In genomic region chr1:173389431-173389830, GRCm38 (mm10) we compare ENCODE assay signal across 8 mouse cellular contexts. TPM values are rescaled to one million over a fixed set of nuclear protein-coding genes. Genes with fewer than 3 reads are reported as not detected.
A peak's percentile ranks its signal among the peaks of the same experiment; 100 is the strongest.
DNase-seq lines count a peak whose midpoint lies in the region; ATAC-seq lines count a peak whose summit lies in the region.

No protein-coding gene starts in this region.

- H3K4me3 ChIP-seq in forebrain, embryonic 13.5 days, result peak overlapping the region; percentile 39
- no peak overlapping the region for H3K4me3 ChIP-seq in limb, embryonic 11.5 days (ENCODE audit: low read depth, low read length)
- peak overlapping the region; percentile 47 for H3K4me3 ChIP-seq in neural tube, embryonic 15.5 days (replicated peaks)

- H3K27me3 ChIP-seq in forebrain, embryonic 13.5 days, result no peaks in the 10 kb centered on the region
- H3K27me3 ChIP-seq in limb, embryonic 11.5 days (ENCODE audit: control insufficient read depth, insufficient read depth, low read length), result no peaks in the 10 kb centered on the region
- no peaks in the 10 kb centered on the region for H3K27me3 ChIP-seq in neural tube, embryonic 15.5 days (replicated peaks)

- peak overlapping the region; percentile 51 for H3K4me2 ChIP-seq in forebrain, embryonic 13.5 days
- H3K4me2 ChIP-seq in limb, embryonic 11.5 days (ENCODE audit: low read depth, severe bottlenecking), result peak overlapping the region; percentile 18; the same call in 1 of the 2 replicates
- peak overlapping the region; percentile 54 for H3K4me2 ChIP-seq in neural tube, embryonic 15.5 days

- WGBS in forebrain, embryonic 13.5 days, result 8% methylated on average over 3 of the region's 3 CpGs
- 3% methylated on average over 3 of the region's 3 CpGs for WGBS in limb, embryonic 11.5 days
- WGBS in neural tube, embryonic 15.5 days, result 8% methylated on average over 3 of the region's 3 CpGs

- no peaks in the 10 kb centered on the region for H3K9me3 ChIP-seq in forebrain, embryonic 13.5 days (replicated peaks)
- no peaks in the 10 kb centered on the region for H3K9me3 ChIP-seq in limb, embryonic 11.5 days (ENCODE audit: control insufficient read depth, low read length)
- H3K9me3 ChIP-seq in neural tube, embryonic 15.5 days (replicated peaks), result no peaks in the 10 kb centered on the region

- H3K9ac ChIP-seq in forebrain, embryonic 13.5 days, result peak overlapping the region; percentile 41
- H3K9ac ChIP-seq in limb, embryonic 11.5 days (ENCODE audit: low read length), result no peak overlapping the region
- H3K9ac ChIP-seq in neural tube, embryonic 15.5 days (replicated peaks), result peak overlapping the region; percentile 56

- peak overlapping the region; percentile 88 for H3K27ac ChIP-seq in forebrain, embryonic 13.5 days
- H3K27ac ChIP-seq in limb, embryonic 11.5 days (replicated peaks; ENCODE audit: low read depth, low read length), result no peak overlapping the region
- peak overlapping the region; percentile 95 for H3K27ac ChIP-seq in neural tube, embryonic 15.5 days (replicated peaks)

- peak; percentile 50 for ATAC-seq in forebrain, embryonic 13.5 days
- no peak for ATAC-seq in limb, embryonic 11.5 days (ENCODE audit: insufficient number of reproducible peaks, low FRiP score, low TSS enrichment, low read depth)
- ATAC-seq in neural tube, embryonic 15.5 days (ENCODE audit: low FRiP score), result peak; percentile 67

- H3K36me3 ChIP-seq in forebrain, embryonic 13.5 days (ENCODE audit: poor library complexity, severe bottlenecking), result no peaks in the 10 kb centered on the region
- no peaks in the 10 kb centered on the region for H3K36me3 ChIP-seq in limb, embryonic 11.5 days (ENCODE audit: control insufficient read depth, insufficient read depth, low read length)
- H3K36me3 ChIP-seq in neural tube, embryonic 15.5 days, result no peaks in the 10 kb centered on the region

- peaks cover 22% of the 10 kb centered on the region for H3K4me1 ChIP-seq in forebrain, embryonic 13.5 days
- peaks cover 2% of the 10 kb centered on the region; the same call in 1 of the 2 replicates for H3K4me1 ChIP-seq in limb, embryonic 11.5 days (ENCODE audit: control insufficient read depth, insufficient read depth, low read length)
- H3K4me1 ChIP-seq in neural tube, embryonic 15.5 days, result peaks cover 22% of the 10 kb centered on the region

- peak; percentile 46 for DNase-seq in layer of hippocampus, adult 9-10 months (ENCODE audit: low spot score)
- no peak for DNase-seq in layer of hippocampus, adult 9-11 months
- DNase-seq in limb, embryonic 11.5 days (ENCODE audit: low spot score), result no peak
- DNase-seq in thymus, postnatal 25 days, result no peak
- DNase-seq in testis, postnatal 10 days (ENCODE audit: low spot score), result no peak
- no peak for DNase-seq in urinary bladder, postnatal 36 days (ENCODE audit: low spot score in 2 of 2)

RNA-seq across cellular contexts. Expression of gene Cadm3, which starts 21.9 kb away (rescaled TPM):
- polyA plus RNA-seq in forebrain, embryonic 13.5 days (2015; fragmentation: Nextera tagmentation; extraction: Ambion mirVana), result 17.5 and 20.1 TPM in 2 replicates
- polyA plus RNA-seq in limb, embryonic 11.5 days (2014; fragmentation: Nextera tagmentation; extraction: Ambion mirVana), result 1.1 and 1.4 TPM in 2 replicates
- 61.0 and 91.8 TPM in 2 replicates for polyA plus RNA-seq in neural tube, embryonic 15.5 days (2015; fragmentation: Nextera tagmentation; extraction: Ambion mirVana)

RNA-seq across cellular contexts. Expression of gene Aim2, which starts 38.8 kb away (rescaled TPM):
- 7.3 and 7.6 TPM in 2 replicates for polyA plus RNA-seq in forebrain, embryonic 13.5 days (2015; fragmentation: Nextera tagmentation; extraction: Ambion mirVana)
- 1.2 and 2.5 TPM in 2 replicates for polyA plus RNA-seq in limb, embryonic 11.5 days (2014; fragmentation: Nextera tagmentation; extraction: Ambion mirVana)
- 2.2 and 3.2 TPM in 2 replicates for polyA plus RNA-seq in neural tube, embryonic 15.5 days (2015; fragmentation: Nextera tagmentation; extraction: Ambion mirVana)

RNA-seq across cellular contexts. Expression of gene Ackr1, which starts 55.9 kb away (rescaled TPM):
- 8.0 and 10.3 TPM in 2 replicates for polyA plus RNA-seq in forebrain, embryonic 13.5 days (2015; fragmentation: Nextera tagmentation; extraction: Ambion mirVana)
- 1.5 and 1.7 TPM in 2 replicates for polyA plus RNA-seq in limb, embryonic 11.5 days (2014; fragmentation: Nextera tagmentation; extraction: Ambion mirVana)
- 17.7 and 18.2 TPM in 2 replicates for polyA plus RNA-seq in neural tube, embryonic 15.5 days (2015; fragmentation: Nextera tagmentation; extraction: Ambion mirVana)
